Mouse (Mus musculus) gastrocnemius, postnatal 4 days (tissue): ENCODE results near the gene Grk5. TPM values are rescaled to one million over a fixed set of nuclear protein-coding genes. Genes with fewer than 3 reads are reported as not detected.
"Not testable (repeated sequence)": the region's sequence is repeated elsewhere in the genome, so short reads cannot be mapped to it uniquely, and the experiment has no call there.

Experiments
- DNase-seq, 2 experiments: peaks; one replicate each; pipeline ENCODE4 v3.0.0; 2021 to 2022; ENCODE audit warnings: low spot score in 2 of 2, mixed read lengths in 2 of 2
- total RNA-seq, 2 experiments: library from RNA; stranded (reverse); gene quantifications; 2 replicates each; pipeline ENCODE4 v1.2.3; 2021

Gene Grk5
- total RNA-seq, 2 experiments from 2014 or later: 12.9 to 16.0 TPM

- DNase-seq: no peak
These were observed 20.8 kb downstream of the Grk5 start for GRCm38 (mm10) chr19:60910304-60910703.

GRCm38 (mm10) chr19:60911653-60912052 is 22.1 kb downstream of the Grk5 start:
- no peak for DNase-seq

- no peak for DNase-seq
These were observed 25.7 kb downstream of the Grk5 start for GRCm38 (mm10) chr19:60915236-60915635.

- no peak for DNase-seq
These were observed 26.3 kb downstream of the Grk5 start for GRCm38 (mm10) chr19:60915862-60916261.

GRCm38 (mm10) chr19:60916869-60917570 is 27.5 kb downstream of the Grk5 start:
- no peak for DNase-seq

GRCm38 (mm10) chr19:60924534-60924933 is 35.0 kb downstream of the Grk5 start:
- DNase-seq: not testable (repeated sequence)

- no peak for DNase-seq
These were observed 45.5 kb downstream of the Grk5 start for GRCm38 (mm10) chr19:60935001-60935400.

- no peak for DNase-seq
These were observed 50.4 kb downstream of the Grk5 start for GRCm38 (mm10) chr19:60939954-60940379.

- no peak for DNase-seq
These were observed 51.3 kb downstream of the Grk5 start for GRCm38 (mm10) chr19:60940866-60941265.

- DNase-seq: no peak
These were observed 56.3 kb downstream of the Grk5 start for GRCm38 (mm10) chr19:60945801-60946311.

GRCm38 (mm10) chr19:60946656-60947055 is 57.1 kb downstream of the Grk5 start:
- no peak for DNase-seq

GRCm38 (mm10) chr19:60948996-60949395 is 59.4 kb downstream of the Grk5 start:
- DNase-seq: no peak

GRCm38 (mm10) chr19:60950056-60950869 is 60.7 kb downstream of the Grk5 start:
- DNase-seq: peak in 1 of 2 experiments; percentile 30

- DNase-seq: no peak
These were observed 65.6 kb downstream of the Grk5 start for GRCm38 (mm10) chr19:60955131-60955530.

- no peak for DNase-seq
These were observed 66.2 kb downstream of the Grk5 start for GRCm38 (mm10) chr19:60955712-60956111.

GRCm38 (mm10) chr19:60956198-60956750 is 66.7 kb downstream of the Grk5 start:
- no peak for DNase-seq

GRCm38 (mm10) chr19:60959706-60960230 is 70.2 kb downstream of the Grk5 start:
- DNase-seq: no peak

GRCm38 (mm10) chr19:60962358-60963061 is 73.0 kb downstream of the Grk5 start:
- DNase-seq: no peak

- DNase-seq: no peak
These were observed 78.4 kb downstream of the Grk5 start for GRCm38 (mm10) chr19:60967909-60968308.

- DNase-seq: no peak
These were observed 80.9 kb downstream of the Grk5 start for GRCm38 (mm10) chr19:60970406-60970805.

GRCm38 (mm10) chr19:60971598-60971997 is 82.0 kb downstream of the Grk5 start:
- DNase-seq: no peak
